Mouse (Mus musculus): ENCODE measurements around the gene Sugp2. TPM values are rescaled to one million over a fixed set of nuclear protein-coding genes. Genes with fewer than 3 reads are reported as not detected.

The Sugp2 gene
- total and polyA plus RNA-seq, 2 experiments from 2014 or later: 75.7 to 139 TPM

DNA sequence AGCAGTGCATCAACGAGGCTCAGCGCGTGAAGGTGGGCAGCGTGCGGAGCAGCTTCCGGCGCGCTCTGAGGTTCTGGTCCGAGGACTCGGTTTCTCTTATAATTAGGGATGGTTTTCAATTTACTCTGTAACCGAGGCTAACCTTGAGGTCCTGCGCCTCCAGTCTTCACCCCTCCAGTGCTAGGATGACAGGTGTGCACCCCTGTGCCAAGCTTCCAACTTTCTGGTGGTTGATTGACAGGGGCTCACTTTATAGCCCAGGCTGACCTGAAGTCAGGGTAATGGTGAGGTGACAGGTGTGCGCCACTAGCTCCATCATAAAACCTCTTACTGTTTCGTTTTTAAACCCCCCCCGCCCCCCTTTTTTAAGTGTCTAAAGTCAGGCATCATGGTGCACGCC lies 68.9 kb downstream of the Sugp2 start:
- peaks cover 39% of the 10 kb centered on the region for H3K36me3 ChIP-seq (ENCODE audit: insufficient read depth, low read length)
- H3K4me1 ChIP-seq (ENCODE audit: insufficient read depth, low read length): peaks cover 11% of the 10 kb centered on the region
- peak overlapping the region; percentile 78 for H3K4me3 ChIP-seq (ENCODE audit: low read depth, low read length)
- H3K4me2 ChIP-seq (ENCODE audit: low read depth, low read length, poor library complexity, severe bottlenecking): peak overlapping the region; percentile 91
- peak overlapping the region; percentile 62 for H3K27ac ChIP-seq (ENCODE audit: low read depth, low read length)
- no peak for TF ChIP-seq CTCF (IDR thresholded peaks at IDR 0.05)
- WGBS: 5% methylated on average over 16 of the region's 16 CpGs
- ATAC-seq (ENCODE audit: low FRiP score) (0 out of 2 replicates have a peak, but pooled peaks have one; percentile 29), DNase-seq (ENCODE audit: low spot score) (no peak)
- H3K9me3 ChIP-seq (ENCODE audit: low read length): no peaks in the 10 kb centered on the region
- peak overlapping the region; percentile 75 for H3K9ac ChIP-seq (replicated peaks; ENCODE audit: low read length, poor library complexity, severe bottlenecking)
- no peaks in the 10 kb centered on the region for H3K27me3 ChIP-seq (ENCODE audit: insufficient read depth, low read length)

DNA sequence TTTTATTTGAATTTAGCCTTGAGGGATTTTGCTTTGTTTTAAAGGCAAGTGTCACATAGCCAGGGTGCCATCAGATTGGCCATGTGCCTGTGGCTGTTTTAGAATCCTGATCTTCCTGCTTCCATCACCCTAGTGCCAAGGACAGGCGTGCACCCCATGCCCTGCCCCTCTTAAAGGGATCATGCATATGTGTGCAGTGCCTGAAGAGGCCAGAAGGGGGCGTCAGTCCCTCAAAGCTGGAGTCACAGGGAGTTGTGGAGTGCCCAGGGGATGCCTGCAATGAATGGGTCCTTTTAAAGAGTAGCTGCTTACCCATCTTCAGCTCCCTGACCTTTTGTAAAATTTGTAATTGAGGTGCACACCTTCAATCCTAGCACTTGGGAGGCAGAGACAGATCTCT lies 75.3 kb downstream of the Sugp2 start:
- WGBS: 27% methylated on average over 2 of the region's 2 CpGs
- TF ChIP-seq CTCF (IDR thresholded peaks at IDR 0.05): peak; percentile 71
- H3K36me3 ChIP-seq (ENCODE audit: insufficient read depth, low read length): peaks cover 68% of the 10 kb centered on the region
- H3K4me2 ChIP-seq (ENCODE audit: low read depth, low read length, poor library complexity, severe bottlenecking): no peak overlapping the region
- no peaks in the 10 kb centered on the region for H3K4me1 ChIP-seq (ENCODE audit: insufficient read depth, low read length)
- DNase-seq (ENCODE audit: low spot score) (peak; percentile 33), ATAC-seq (ENCODE audit: low FRiP score) (no peak)
- H3K9ac ChIP-seq (replicated peaks; ENCODE audit: low read length, poor library complexity, severe bottlenecking): no peak overlapping the region
- no peaks in the 10 kb centered on the region for H3K27me3 ChIP-seq (ENCODE audit: insufficient read depth, low read length)
- no peaks in the 10 kb centered on the region for H3K9me3 ChIP-seq (ENCODE audit: low read length)
- H3K4me3 ChIP-seq (ENCODE audit: low read depth, low read length): no peak overlapping the region
- H3K27ac ChIP-seq (ENCODE audit: low read depth, low read length): no peak overlapping the region

GRCm38 (mm10) chr8:70313399-70313798 lies 79.4 kb downstream of the Sugp2 start:
- peak; percentile 40 for DNase-seq (ENCODE audit: low spot score)
- Histone ChIP-seq H3K4me1 (ENCODE audit: insufficient read depth, low read length) (0 out of 2 replicates have a peak, but pooled peaks cover 5% of the 10 kb centered on the region), H3K27ac (ENCODE audit: low read depth, low read length) (no peak overlapping the region), H3K36me3 (ENCODE audit: insufficient read depth, low read length) (peaks cover 35% of the 10 kb centered on the region), H3K9me3 (ENCODE audit: low read length) (no peaks in the 10 kb centered on the region), H3K4me3 (ENCODE audit: low read depth, low read length) (no peak overlapping the region), H3K27me3 (ENCODE audit: insufficient read depth, low read length) (no peaks in the 10 kb centered on the region), H3K9ac (replicated peaks; ENCODE audit: low read length, poor library complexity, severe bottlenecking) (no peak overlapping the region), H3K4me2 (ENCODE audit: low read depth, low read length, poor library complexity, severe bottlenecking) (no peak overlapping the region)
- no peak for TF ChIP-seq CTCF (IDR thresholded peaks at IDR 0.05)
- WGBS: 82% methylated on average over 2 of the region's 2 CpGs
- no peak for ATAC-seq (ENCODE audit: low FRiP score)

- DNase-seq (ENCODE audit: low spot score): peak; percentile 84
- 2% methylated on average over 55 of the region's 66 CpGs for WGBS
- H3K9ac ChIP-seq (replicated peaks; ENCODE audit: low read length, poor library complexity, severe bottlenecking): peak within 1 kb of the TSS; percentile 81
- H3K4me1 ChIP-seq (ENCODE audit: insufficient read depth, low read length): 0 out of 2 replicates have a peak, but pooled peaks cover 5% of the 10 kb centered on the region
- peak within 1 kb of the TSS; percentile 62 for H3K4me3 ChIP-seq (ENCODE audit: low read depth, low read length)
- no peaks in the 10 kb centered on the region for H3K9me3 ChIP-seq (ENCODE audit: low read length)
- H3K27me3 ChIP-seq (ENCODE audit: insufficient read depth, low read length): no peaks in the 10 kb centered on the region
- peaks cover 40% of the 10 kb centered on the region for H3K36me3 ChIP-seq (ENCODE audit: insufficient read depth, low read length)
- peak; percentile 66 for ATAC-seq (ENCODE audit: low FRiP score)
- TF ChIP-seq CTCF (IDR thresholded peaks at IDR 0.05): no peak
- H3K27ac ChIP-seq (ENCODE audit: low read depth, low read length): peak within 1 kb of the TSS; percentile 92
- H3K4me2 ChIP-seq (ENCODE audit: low read depth, low read length, poor library complexity, severe bottlenecking): peak within 1 kb of the TSS; percentile 91
Measured at GRCm38 (mm10) chr8:70315624-70316510, 81.8 kb downstream of the Sugp2 start, which contains the start of gene Cers1. TSS of gene Cers1 (plus strand) at chr8:70315775.

DNA sequence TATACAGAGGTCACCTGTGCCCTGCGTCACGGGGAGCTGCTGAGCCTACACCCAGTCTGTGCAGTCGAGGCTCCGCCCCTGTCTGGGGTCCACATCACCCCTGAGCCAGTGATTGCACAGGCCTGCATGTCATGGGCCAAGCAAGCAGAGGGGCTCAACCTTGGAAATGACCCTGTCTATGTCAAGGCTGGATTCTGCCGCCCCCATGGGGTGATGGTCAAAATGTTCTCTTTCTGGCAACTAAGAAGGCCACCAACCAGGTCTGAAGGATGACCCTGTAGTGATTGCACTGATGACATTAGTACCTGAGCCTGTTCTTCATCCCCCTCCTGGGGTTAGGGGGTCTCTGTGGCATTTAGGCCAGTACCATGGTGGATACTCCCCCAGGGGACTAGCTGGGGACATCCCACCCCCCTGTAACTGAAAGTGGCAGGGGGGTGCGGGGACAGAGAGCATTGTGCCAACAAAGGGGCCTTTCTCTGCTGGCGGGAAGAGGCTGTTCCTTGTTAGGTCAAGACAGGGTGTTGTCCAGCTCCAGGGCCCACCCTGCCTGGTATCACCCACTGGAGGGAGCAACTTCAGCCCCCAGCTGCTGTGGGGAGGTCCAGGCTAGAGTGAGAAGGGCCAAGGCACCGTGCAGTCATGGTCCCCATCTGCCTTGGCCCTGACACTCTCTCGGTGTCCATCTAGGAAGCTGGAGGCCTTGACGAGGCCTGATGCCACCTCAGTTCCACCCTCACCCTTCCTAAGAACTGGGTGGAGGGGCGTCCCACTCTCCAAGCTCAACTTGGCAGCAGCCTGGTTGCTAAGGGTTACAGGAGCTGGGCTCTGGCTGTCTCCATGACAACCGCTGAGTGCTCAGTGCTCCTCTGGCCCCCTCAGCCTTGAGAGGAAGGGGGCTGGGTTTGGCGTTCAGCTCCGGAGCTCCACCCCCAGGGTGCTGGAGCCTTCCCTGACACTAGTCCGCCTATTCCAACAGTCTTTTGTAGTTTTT lies 82.8 kb downstream of the Sugp2 start:
- 0 out of 2 replicates have a peak, but pooled peaks cover 5% of the 10 kb centered on the region for H3K4me1 ChIP-seq (ENCODE audit: insufficient read depth, low read length)
- H3K4me3 ChIP-seq (ENCODE audit: low read depth, low read length): peak overlapping the region; percentile 62
- ATAC-seq (ENCODE audit: low FRiP score) (peak; percentile 78), DNase-seq (ENCODE audit: low spot score) (peak; percentile 99)
- 7% methylated on average over 15 of the region's 15 CpGs for WGBS
- H3K9ac ChIP-seq (replicated peaks; ENCODE audit: low read length, poor library complexity, severe bottlenecking): peak overlapping the region; percentile 81
- no peaks in the 10 kb centered on the region for H3K27me3 ChIP-seq (ENCODE audit: insufficient read depth, low read length)
- peak overlapping the region; percentile 92 for H3K27ac ChIP-seq (ENCODE audit: low read depth, low read length)
- peaks cover 35% of the 10 kb centered on the region for H3K36me3 ChIP-seq (ENCODE audit: insufficient read depth, low read length)
- peak; percentile 20; the same call in 1 of the 2 replicates for TF ChIP-seq CTCF (IDR thresholded peaks at IDR 0.05)
- H3K9me3 ChIP-seq (ENCODE audit: low read length): no peaks in the 10 kb centered on the region
- H3K4me2 ChIP-seq (ENCODE audit: low read depth, low read length, poor library complexity, severe bottlenecking): peak overlapping the region; percentile 91
